Mouse (Mus musculus) midbrain, embryonic 16.5 days (tissue): ENCODE data around the gene Ccdc136. TPM values are rescaled to one million over a fixed set of nuclear protein-coding genes. Genes with fewer than 3 reads are reported as not detected.

Source experiments
- ATAC-seq: fragments of 200-750 bp; cut with Nextera tagmentation; 2 replicates; pipeline ENCODE4 v1.8.0; 2017; ENCODE audit warnings: moderate TSS enrichment
- H3K27ac ChIP-seq: fragments of 300-500 bp; sonication (generic); 2 replicates; pipeline ENCODE4 v1.5.1; 2014; ENCODE audit warnings: mild to moderate bottlenecking, low read length, mixed read lengths
- H3K27me3 ChIP-seq: fragments of 300-500 bp; sonication (generic); 2 replicates; pipeline ENCODE4 v1.6.1; 2014; ENCODE audit warnings: low read depth, low read length, mixed read lengths; ENCODE audit not compliant: control insufficient read depth, insufficient read depth
- H3K36me3 ChIP-seq: fragments of 300-500 bp; sonication (generic); 2 replicates; pipeline ENCODE4 v1.6.1; 2014; ENCODE audit warnings: mild to moderate bottlenecking, low read length, moderate library complexity, mixed read lengths; ENCODE audit not compliant: control insufficient read depth, insufficient read depth
- H3K4me1 ChIP-seq: fragments of 300-500 bp; sonication (generic); 2 replicates; pipeline ENCODE4 v1.6.1; 2014; ENCODE audit warnings: mild to moderate bottlenecking, low read length, mixed read lengths; ENCODE audit not compliant: control insufficient read depth, insufficient read depth
- H3K4me2 ChIP-seq: fragments of 300-500 bp; sonication (generic); 2 replicates; pipeline ENCODE4 v1.6.1; 2014; ENCODE audit warnings: mild to moderate bottlenecking, low read length, mixed read lengths
- H3K4me3 ChIP-seq: fragments of 300-500 bp; sonication (generic); 2 replicates; pipeline ENCODE4 v1.5.1; 2014; ENCODE audit warnings: low read depth, mild to moderate bottlenecking, low read length, moderate library complexity, mixed read lengths
- H3K9ac ChIP-seq: fragments of 300-500 bp; sonication (generic); 2 replicates; pipeline ENCODE4 v1.6.1; 2014; ENCODE audit warnings: low read depth, low read length, mixed read lengths
- H3K9me3 ChIP-seq: fragments of 300-500 bp; sonication (generic); replicated peaks from 2 replicates; pipeline ENCODE4 v1.6.1; 2014; ENCODE audit warnings: mild to moderate bottlenecking, low read length, mixed read lengths; ENCODE audit not compliant: control insufficient read depth, poor library complexity, severe bottlenecking
- WGBS: fragments of 180-500 bp; shearing (Covaris S2); extraction: QIAGEN DNeasy Blood & Tissue Kit; methylation state at CpG from one replicate; pipeline ENCODE4 v1.1.7; 2014; 5-methylcytosine and 5-hydroxymethylcytosine counted together
- microRNA-seq: library from miRNA; unstranded; fragments of <30 nt; microRNA quantifications from one replicate; pipeline ENCODE4, GENCODE M21; 2017
- polyA plus RNA-seq: library from polyadenylated mRNA; unstranded; fragments of >200 nt; fragmentation: Nextera tagmentation; extraction: Ambion mirVana; gene quantifications from 2 replicates; pipeline ENCODE4 v1.2.1, GENCODE M21; 2015

The Ccdc136 gene
- polyA plus RNA-seq, 1 experiment from 2014 or later: 46.5 TPM

- H3K4me2 ChIP-seq: peak overlapping the region; percentile 48
- peak overlapping the region; percentile 30 for H3K4me3 ChIP-seq
- peak; percentile 72 for ATAC-seq
- H3K27me3 ChIP-seq: no peaks in the 10 kb centered on the region; the same call in 1 of the 2 replicates
- no peak overlapping the region for H3K27ac ChIP-seq
- H3K9ac ChIP-seq: peak overlapping the region; percentile 52
- peaks cover 21% of the 10 kb centered on the region for H3K36me3 ChIP-seq
- 2% methylated on average over 33 of the region's 33 CpGs for WGBS
- no peaks in the 10 kb centered on the region for H3K9me3 ChIP-seq
- peaks cover 1% of the 10 kb centered on the region for H3K4me1 ChIP-seq
Measured at GRCm38 (mm10) chr6:29473941-29474691, 78.0 kb downstream of the Ccdc136 start.

- no peak for ATAC-seq
- 69% methylated on average over 2 of the region's 2 CpGs for WGBS
- Histone ChIP-seq H3K27ac (no peak overlapping the region), H3K4me2 (no peak overlapping the region), H3K9me3 (no peaks in the 10 kb centered on the region), H3K27me3 (no peaks in the 10 kb centered on the region; the same call in 1 of the 2 replicates), H3K9ac (no peak overlapping the region), H3K4me1 (no peaks in the 10 kb centered on the region), H3K4me3 (no peak overlapping the region), H3K36me3 (peaks cover 21% of the 10 kb centered on the region)
Measured at GRCm38 (mm10) chr6:29474736-29475135, 78.6 kb downstream of the Ccdc136 start.

Small RNA genes lying within 50 kb of the gene (microRNA-seq; reads per million reads assigned to microRNA genes)
- not detected for gene Gm26220
- gene Gm44354: not detected

Other genes with a start within 250 kb of the Ccdc136 start
- gene Rbm28, start 231.3 kb upstream of the Ccdc136 start, polyA plus RNA-seq: 43.1 and 43.4 TPM in 2 replicates
- gene Prrt4, start 216.7 kb upstream of the Ccdc136 start, polyA plus RNA-seq: 11.4 and 11.6 TPM in 2 replicates
- 63.8 and 70.6 TPM in 2 replicates for gene Impdh1, start 179.9 kb upstream of the Ccdc136 start, polyA plus RNA-seq
- 34.8 and 36.4 TPM in 2 replicates for gene Hilpda, start 123.8 kb upstream of the Ccdc136 start, polyA plus RNA-seq
- 0.60 and 0.80 TPM in 2 replicates for gene Fam71f2, start 116.7 kb upstream of the Ccdc136 start, polyA plus RNA-seq
- not detected in 2 replicates for gene Fam71f1, start 77.2 kb upstream of the Ccdc136 start, polyA plus RNA-seq
- 160 and 163 TPM in 2 replicates for gene Calu, start 48.2 kb upstream of the Ccdc136 start, polyA plus RNA-seq
- 0.23 and 0.34 TPM in 2 replicates for gene Opn1sw, start 7.8 kb upstream of the Ccdc136 start, polyA plus RNA-seq
- 2.0 and 2.2 TPM in 2 replicates for gene Flnc, start 36.9 kb downstream of the Ccdc136 start, polyA plus RNA-seq
- gene Atp6v1f, start 71.4 kb downstream of the Ccdc136 start, polyA plus RNA-seq: 311 and 340 TPM in 2 replicates
- gene Atp6v1fnb, start 75.1 kb downstream of the Ccdc136 start, polyA plus RNA-seq: 0.41 and 0.45 TPM in 2 replicates
- 14.1 and 16.7 TPM in 2 replicates for gene Kcp, start 111.6 kb downstream of the Ccdc136 start, polyA plus RNA-seq
- gene Irf5, start 130.3 kb downstream of the Ccdc136 start, polyA plus RNA-seq: 1.5 and 1.7 TPM in 2 replicates
- gene Tnpo3, start 213.6 kb downstream of the Ccdc136 start, polyA plus RNA-seq: 92.5 and 97.6 TPM in 2 replicates